Mouse (Mus musculus) brown adipose tissue, adult 24 weeks (tissue): ENCODE results near the gene Gzmd. TPM values are rescaled to one million over a fixed set of nuclear protein-coding genes. Genes with fewer than 3 reads are reported as not detected.

Experiments used
- H3K27ac ChIP-seq: fragments of 200-500 bp; replicated peaks from 2 replicates; pipeline ENCODE4 v1.5.1; 2012; ENCODE audit warnings: low read depth, mild to moderate bottlenecking, low read length
- H3K4me1 ChIP-seq: fragments of 200-500 bp; 2 replicates; pipeline ENCODE4 v1.6.1; 2012; ENCODE audit warnings: low read length, mixed read lengths; ENCODE audit not compliant: control insufficient read depth, insufficient read depth, insufficient read length
- H3K4me3 ChIP-seq: fragments of 200-500 bp; 2 replicates; pipeline ENCODE4 v1.5.1; 2012; ENCODE audit warnings: low read depth, mild to moderate bottlenecking, low read length, moderate library complexity; ENCODE audit not compliant: insufficient read depth
- polyA plus RNA-seq: library from polyadenylated mRNA; stranded (reverse); fragments of >200 nt; gene quantifications from 2 replicates; pipeline ENCODE4 v1.2.4, GENCODE M21; 2012; ENCODE audit not compliant: missing spikeins, insufficient read depth, insufficient read length

The Gzmd gene
- polyA plus RNA-seq, 1 experiment = not detected

DNA sequence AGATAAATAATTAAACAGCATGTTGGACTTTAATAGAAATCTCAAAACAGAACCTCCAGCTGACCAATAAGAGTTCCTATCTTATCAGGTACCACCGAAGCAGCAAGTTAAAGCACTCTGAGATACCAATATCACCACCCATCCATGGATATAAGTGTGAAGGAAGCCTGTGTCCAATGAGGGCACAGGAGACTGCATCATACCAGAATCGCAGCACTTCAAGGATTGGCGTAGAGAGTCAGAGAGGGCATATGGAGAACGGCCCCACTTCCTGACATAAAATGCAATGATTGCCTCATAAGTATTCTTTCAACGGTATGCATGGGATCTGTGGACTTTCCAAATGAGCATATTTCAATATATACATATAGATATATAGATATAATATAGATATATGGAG, 27.4 kb downstream of the Gzmd start:
- no peak overlapping the region for H3K27ac ChIP-seq
- H3K4me3 ChIP-seq = no peak overlapping the region
- no peaks in the 10 kb centered on the region for H3K4me1 ChIP-seq

- no peak overlapping the region for H3K4me3 ChIP-seq
Measured at GRCm38 (mm10) chr14:56103452-56103851, 29.0 kb downstream of the Gzmd start.

DNA sequence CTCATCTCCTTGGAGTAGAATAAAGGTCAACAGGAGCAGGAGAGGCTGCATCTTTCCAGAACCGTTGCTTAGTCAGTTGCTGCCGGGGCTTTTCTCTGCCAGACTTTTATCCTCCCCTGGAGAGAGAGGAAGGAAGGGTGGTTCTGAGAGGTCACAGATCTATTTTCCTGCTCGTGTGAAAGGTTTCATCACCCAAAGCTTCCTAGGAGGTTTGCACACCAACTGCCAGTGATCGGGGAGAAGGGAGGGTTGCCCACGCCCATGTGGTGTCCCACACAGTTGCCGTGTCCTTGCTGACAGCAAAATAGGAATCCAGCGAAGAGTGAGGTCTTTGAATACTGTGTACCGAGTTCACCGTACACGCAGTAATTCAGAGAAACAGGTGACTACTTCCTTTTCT, 30.0 kb downstream of the Gzmd start, which contains the start of gene Ctsg:
TSS of gene Ctsg (minus strand) at position 189 of the 400 bp plus-strand sequence.
- no peak within 1 kb of the TSS for H3K4me3 ChIP-seq

More at GRCm38 (mm10) chr14:56103452-56103851, 29.0 kb downstream of the Gzmd start:
- Histone ChIP-seq H3K4me1 (no peaks in the 10 kb centered on the region), H3K27ac (no peak overlapping the region)

DNA sequence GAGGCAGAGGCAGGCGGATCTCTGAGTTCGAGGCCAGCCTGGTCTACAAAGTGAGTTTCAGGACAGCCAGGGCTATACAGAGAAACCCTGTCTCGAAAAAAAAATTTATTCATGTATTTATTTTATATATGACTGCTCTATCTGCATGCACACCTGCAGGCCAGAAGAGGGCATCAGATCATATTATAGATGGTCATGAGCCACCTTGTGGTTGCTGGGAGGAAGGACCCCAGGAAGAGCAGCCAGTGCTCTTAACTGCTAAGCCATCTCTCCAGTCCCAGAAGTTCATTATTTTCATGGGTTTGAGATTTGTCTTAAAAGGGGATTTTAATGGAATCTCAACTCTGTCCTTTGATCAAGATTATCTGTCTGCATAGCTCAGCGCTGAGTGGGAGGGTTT, 33.5 kb downstream of the Gzmd start:
- Histone ChIP-seq H3K4me3 (no peak overlapping the region), H3K4me1 (no peaks in the 10 kb centered on the region), H3K27ac (no peak overlapping the region)

More for the DNA sequence above, 30.0 kb downstream of the Gzmd start, which contains the start of gene Ctsg:
- Histone ChIP-seq H3K4me1 (no peaks in the 10 kb centered on the region), H3K27ac (no peak within 1 kb of the TSS)

GRCm38 (mm10) chr14:56097597-56097996, 34.8 kb downstream of the Gzmd start:
- Histone ChIP-seq H3K4me3 (no peak overlapping the region), H3K4me1 (no peaks in the 10 kb centered on the region), H3K27ac (no peak overlapping the region)

DNA sequence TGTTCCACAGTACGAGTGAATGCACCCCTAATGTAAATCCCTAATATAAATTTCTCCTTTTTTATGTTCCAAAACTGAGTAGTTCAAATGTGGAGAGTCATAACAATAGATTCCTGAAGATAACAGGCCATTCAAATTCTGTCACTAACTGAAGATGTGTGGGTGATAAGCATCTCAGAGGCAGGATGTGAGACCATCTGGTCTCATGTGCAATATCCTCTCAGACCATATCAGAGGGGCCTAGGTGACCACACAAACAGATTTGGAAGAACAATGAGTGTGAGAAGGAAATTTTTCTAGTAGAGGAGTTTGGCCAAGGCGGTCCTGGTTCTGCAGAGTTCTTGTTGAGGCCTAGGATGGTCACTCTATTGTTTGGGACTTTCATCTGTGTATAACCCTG, 39.1 kb downstream of the Gzmd start:
- H3K4me3 ChIP-seq = no peak overlapping the region
- H3K27ac ChIP-seq = no peak overlapping the region
- H3K4me1 ChIP-seq = no peaks in the 10 kb centered on the region

DNA sequence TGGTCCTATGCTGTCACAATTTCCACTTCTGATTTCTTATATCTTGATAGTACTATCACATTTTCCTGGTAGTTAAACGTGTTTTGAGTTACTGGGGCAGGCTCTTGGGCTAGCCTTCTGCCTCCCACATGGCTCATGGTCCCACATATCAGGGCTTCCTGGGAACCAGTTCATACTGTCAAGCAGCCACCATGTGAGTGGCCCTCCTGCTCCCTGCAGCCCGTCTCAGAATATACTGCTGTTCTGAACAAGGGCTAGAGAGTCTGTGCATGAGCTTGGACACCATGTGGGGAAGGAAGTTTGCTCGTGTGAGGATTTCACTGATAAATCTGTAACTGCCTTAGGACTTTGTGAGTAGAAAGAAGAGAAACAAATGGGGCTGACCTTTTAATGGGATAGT, 45.7 kb downstream of the Gzmd start:
- Histone ChIP-seq H3K4me1 (no peaks in the 10 kb centered on the region), H3K4me3 (no peak overlapping the region), H3K27ac (no peak overlapping the region)

DNA sequence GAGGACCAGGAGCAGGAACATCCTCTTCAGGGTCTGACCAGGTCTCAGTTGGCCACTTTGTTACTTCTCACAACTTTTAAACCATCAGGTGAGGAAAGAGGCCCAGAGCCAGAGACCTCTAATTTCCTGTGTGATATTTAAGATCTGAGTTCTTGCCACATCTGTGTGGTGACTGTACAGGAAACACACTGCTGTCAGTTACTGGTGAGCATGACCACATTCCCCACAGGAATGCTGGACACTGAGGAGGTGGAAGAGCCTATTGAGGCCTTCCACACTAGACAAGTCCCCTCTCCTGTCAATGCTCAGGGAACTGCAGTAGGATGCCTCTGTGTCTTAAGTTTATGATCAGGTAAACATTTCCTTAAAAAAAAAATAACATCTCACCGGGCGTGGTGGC, 47.2 kb downstream of the Gzmd start, which contains the start of gene Mcpt8:
TSS of gene Mcpt8 (minus strand) at position 107 of the 400 bp plus-strand sequence.
- Histone ChIP-seq H3K27ac (no peak within 1 kb of the TSS), H3K4me1 (no peaks in the 10 kb centered on the region), H3K4me3 (no peak within 1 kb of the TSS)

- H3K27ac ChIP-seq = no peak overlapping the region
- H3K4me3 ChIP-seq = no peak overlapping the region
- no peaks in the 10 kb centered on the region for H3K4me1 ChIP-seq
Measured at GRCm38 (mm10) chr14:56082016-56082415, 50.4 kb downstream of the Gzmd start.

Other genes with a start within 250 kb of the Gzmd start
- not detected in 2 replicates for gene Cbln3, start 248.2 kb downstream of the Gzmd start, polyA plus RNA-seq
- 4.2 and 5.5 TPM in 2 replicates for gene Khnyn, start 247.7 kb downstream of the Gzmd start, polyA plus RNA-seq
- gene Sdr39u1, start 232.3 kb downstream of the Gzmd start, polyA plus RNA-seq = 134 and 149 TPM in 2 replicates
- 6.1 and 8.2 TPM in 2 replicates for gene Cma1, start 187.9 kb downstream of the Gzmd start, polyA plus RNA-seq
- not detected in 2 replicates for gene Cma2, start 181.6 kb downstream of the Gzmd start, polyA plus RNA-seq
- gene Mcpt1, start 114.6 kb downstream of the Gzmd start, polyA plus RNA-seq = not detected in 2 replicates
- gene Mcpt9, start 102.1 kb downstream of the Gzmd start, polyA plus RNA-seq = not detected in 2 replicates
- gene Mcpt2, start 90.6 kb downstream of the Gzmd start, polyA plus RNA-seq = not detected in 2 replicates
- gene Mcpt4, start 70.3 kb downstream of the Gzmd start, polyA plus RNA-seq = 8.2 and 8.8 TPM in 2 replicates
- gene Mcpt8, start 47.3 kb downstream of the Gzmd start, polyA plus RNA-seq = not detected in 2 replicates
- gene Ctsg, start 30.0 kb downstream of the Gzmd start, polyA plus RNA-seq = not detected in 2 replicates
- not detected in 2 replicates for gene Gzme, start 12.0 kb downstream of the Gzmd start, polyA plus RNA-seq
- gene Gzmg, start 27.0 kb upstream of the Gzmd start, polyA plus RNA-seq = not detected in 2 replicates
- gene Gzmn, start 42.0 kb upstream of the Gzmd start, polyA plus RNA-seq = not detected in 2 replicates
- gene Gzmf, start 78.8 kb upstream of the Gzmd start, polyA plus RNA-seq = not detected in 2 replicates
- not detected in 2 replicates for gene Gzmc, start 102.0 kb upstream of the Gzmd start, polyA plus RNA-seq
- not detected in 2 replicates for gene Gzmb, start 129.7 kb upstream of the Gzmd start, polyA plus RNA-seq
- not detected in 2 replicates for gene Atp12a, start 232.5 kb upstream of the Gzmd start, polyA plus RNA-seq